Mouse (Mus musculus) gastrocnemius, postnatal 36 days (tissue): ENCODE data around the gene Acot11. TPM values are rescaled to one million over a fixed set of nuclear protein-coding genes. Genes with fewer than 3 reads are reported as not detected.

Source experiments
- DNase-seq, 2 experiments: peaks; one replicate each; pipeline ENCODE4 v3.0.0; 2022
- intact Hi-C: fragments of 180-260 bp; cut with DNase I; formaldehyde crosslinking; loops from one replicate; pipeline ENCODE4 v1.15.1; 2025
- total RNA-seq, 2 experiments: library from RNA; stranded (reverse); gene quantifications; 2 replicates each; pipeline ENCODE4 v1.2.3; 2021

Gene Acot11
- total RNA-seq, 2 experiments from 2014 or later = 7.9 to 9.5 TPM

GRCm38 (mm10) chr4:106705096-106705665 is 99.6 kb downstream of the Acot11 start:
- no peak for DNase-seq
- intact Hi-C loops = no loop called here

GRCm38 (mm10) chr4:106704416-106704815 is 100.4 kb downstream of the Acot11 start:
- DNase-seq = no peak
- intact Hi-C loops = no loop called here

GRCm38 (mm10) chr4:106703956-106704355 is 100.8 kb downstream of the Acot11 start:
- no peak for DNase-seq
- intact Hi-C loops = no loop called here

- DNase-seq = no peak
- intact Hi-C loops = no loop called here
Measured at GRCm38 (mm10) chr4:106700798-106701197, 104.0 kb downstream of the Acot11 start.

- intact Hi-C loops = no loop called here
- DNase-seq = no peak
Measured at GRCm38 (mm10) chr4:106699989-106700388, 104.8 kb downstream of the Acot11 start.

Other genes with a start within 250 kb of the Acot11 start
- gene Dhcr24, start 244.0 kb downstream of the Acot11 start, total RNA-seq = 1 to 10 TPM; 1.5 to 2.3 TPM
- not detected for gene Lexm, start 187.8 kb downstream of the Acot11 start, total RNA-seq
- gene Ttc22, start 182.6 kb downstream of the Acot11 start, total RNA-seq = not detected
- 1 to 10 TPM; 1.3 to 1.7 TPM for gene Pars2, start 153.9 kb downstream of the Acot11 start, total RNA-seq
- 10 to 100 TPM; 21.6 to 24.4 TPM for gene Ttc4, start 126.1 kb downstream of the Acot11 start, total RNA-seq
- under 1 TPM; 0.47 to 0.64 TPM for gene Mroh7, start 74.1 kb downstream of the Acot11 start, total RNA-seq
- gene Fam151a, start 71.1 kb downstream of the Acot11 start, total RNA-seq = not detected
- 10 to 100 TPM; 21.3 to 25.6 TPM for gene Ssbp3, start 105.7 kb upstream of the Acot11 start, total RNA-seq